Mouse (Mus musculus) gastrocnemius, postnatal 14 days (tissue): ENCODE results near the gene Gm11397. TPM values are rescaled to one million over a fixed set of nuclear protein-coding genes. Genes with fewer than 3 reads are reported as not detected.
"Not testable (repeated sequence)": the region's sequence is repeated elsewhere in the genome, so short reads cannot be mapped to it uniquely, and the experiment has no call there.

Experiments used
- DNase-seq: peaks from one replicate; pipeline ENCODE4 v3.0.0; 2021; ENCODE audit warnings: mixed read lengths
- intact Hi-C: fragments of 180-260 bp; cut with DNase I; formaldehyde crosslinking; loops from one replicate; pipeline ENCODE4 v1.15.1; 2025; ENCODE audit warnings: low total_unique reads
- long read RNA-seq, 2 experiments: library from polyadenylated mRNA; stranded (forward); transcript quantifications; one replicate each; pipeline ENCODE4 v2.0.0; 2021
- total RNA-seq, 2 experiments: library from RNA; stranded (reverse); gene quantifications; 2 replicates each; pipeline ENCODE4 v1.2.3; 2021

Gene Gm11397
- not detected for total RNA-seq
- long read RNA-seq, experiment 1, result 0 reads
- long read RNA-seq, experiment 2, result 0 reads

DNA sequence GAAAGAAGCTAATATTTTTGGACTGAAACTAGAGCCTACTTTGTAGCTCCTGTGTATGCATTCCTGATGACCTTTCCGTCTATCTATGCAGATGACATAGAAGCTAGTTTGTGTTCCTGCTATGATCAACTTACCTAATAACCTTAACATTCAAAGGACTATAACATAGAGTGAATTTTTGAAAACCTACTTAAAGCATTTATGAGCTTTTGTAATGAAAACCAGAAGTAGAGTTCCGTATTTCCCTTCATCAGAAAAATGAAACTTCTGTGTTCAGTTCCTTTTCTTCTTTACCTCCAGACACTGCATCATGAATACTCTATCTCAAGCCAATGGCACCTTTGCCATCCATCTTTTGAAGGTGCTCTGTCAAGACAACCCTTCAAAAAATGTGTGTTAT lies at the start of gene Gm11397:
Gm11397 (plus strand) TSS at position 301 of the 400 bp plus-strand sequence.
- intact Hi-C loops, DNase-seq: not testable (repeated sequence)

DNA sequence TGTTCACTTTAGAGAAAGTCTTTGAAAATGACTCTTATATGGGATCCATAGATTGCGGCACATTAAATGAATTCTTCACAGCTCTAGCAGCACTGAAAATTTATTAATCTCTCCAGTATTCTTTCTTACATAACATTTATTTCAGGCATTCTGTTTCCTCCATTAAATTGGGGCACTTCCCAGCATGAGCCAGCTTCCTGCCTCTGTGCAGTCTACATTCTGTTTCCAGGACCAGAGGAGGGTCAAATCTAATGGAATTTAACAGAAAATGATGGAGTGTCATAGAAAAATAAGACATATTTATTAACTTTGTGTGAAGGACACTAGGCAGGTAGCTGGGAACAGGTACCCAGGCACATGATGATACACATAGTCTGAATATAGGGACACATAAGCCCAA lies 38.9 kb upstream of the Gm11397 start:
- intact Hi-C loops, DNase-seq: not testable (repeated sequence)

DNA sequence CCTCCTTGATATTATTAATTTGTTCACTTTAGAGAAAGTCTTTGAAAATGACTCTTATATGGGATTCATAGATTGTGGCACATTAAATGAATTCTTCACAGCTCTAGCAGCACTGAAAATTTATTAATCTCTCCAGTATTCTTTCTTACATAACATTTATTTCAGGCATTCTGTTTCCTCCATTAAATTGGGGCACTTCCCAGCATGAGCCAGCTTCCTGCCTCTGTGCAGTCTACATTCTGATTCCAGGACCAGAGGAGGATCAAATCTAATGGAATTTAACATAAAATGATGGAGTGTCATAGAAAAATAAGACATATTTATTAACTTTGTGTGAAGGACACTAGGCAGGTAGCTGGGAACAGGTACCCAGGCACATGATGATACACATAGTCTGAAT lies 37.2 kb downstream of the Gm11397 start:
- intact Hi-C loops, DNase-seq: not testable (repeated sequence)

Other genes starting within 250 kb of the Gm11397 start
- gene Serpinb9c, start 236.0 kb upstream of the Gm11397 start, total RNA-seq, result not detected
- not detected for gene Serpinb9d, start 202.8 kb upstream of the Gm11397 start, total RNA-seq
- not detected for gene Serpinb9e, start 146.1 kb upstream of the Gm11397 start, total RNA-seq
- gene Serpinb9f, start 71.7 kb upstream of the Gm11397 start, total RNA-seq, result not detected
- gene Serpinb9g, start 89.0 kb downstream of the Gm11397 start, total RNA-seq, result not detected